Mouse (Mus musculus) testis, adult 2 months (tissue): ENCODE data around the gene Nphp1.

ENCODE experiments used
- CTCF ChIP-seq: fragments of 200-500 bp; IDR thresholded peaks from 2 replicates; pipeline ENCODE4 v1.5.1; 2012; ENCODE audit warnings: low read depth, mild to moderate bottlenecking, inconsistent platforms, low read length, moderate library complexity; ENCODE audit not compliant: control insufficient read depth, insufficient read depth, insufficient replicate concordance
- POLR2A ChIP-seq: fragments of 200-500 bp; IDR thresholded peaks from 2 replicates; pipeline ENCODE4 v1.6.1; 2012; ENCODE audit warnings: low read depth, mild to moderate bottlenecking, inconsistent platforms, low read length, moderate library complexity; ENCODE audit not compliant: control insufficient read depth

- TF ChIP-seq CTCF (no peak), POLR2A (no peak)
Observed at GRCm38 (mm10) chr2:127787226-127787625, 1.5 kb downstream of the Nphp1 start.
